Mouse (Mus musculus): ENCODE measurements around the gene Gale.

GRCm38 (mm10) chr4:136004921-136005320, 41.4 kb downstream of the Gale start:
- TF ChIP-seq CTCF (IDR thresholded peaks at IDR 0.05; ENCODE audit: low read depth) = no peak
- TF ChIP-seq EP300 (IDR thresholded peaks at IDR 0.05; ENCODE audit: low read depth) = no peak
